Mouse (Mus musculus) hindbrain, embryonic 16.5 days (tissue): ENCODE results near the gene St6gal1. TPM values are rescaled to one million over a fixed set of nuclear protein-coding genes. Genes with fewer than 3 reads are reported as not detected.

Source experiments
- ATAC-seq: fragments of 200-750 bp; cut with Nextera tagmentation; 2 replicates; pipeline ENCODE4 v1.8.0; 2017; ENCODE audit warnings: moderate TSS enrichment, moderate library complexity
- H3K27ac ChIP-seq: fragments of 300-500 bp; sonication (generic); 2 replicates; pipeline ENCODE4 v1.5.1; 2014; ENCODE audit warnings: low read depth, mild to moderate bottlenecking, control low read depth, low read length, moderate library complexity
- H3K27me3 ChIP-seq: fragments of 300-500 bp; sonication (generic); replicated peaks from 2 replicates; pipeline ENCODE4 v1.6.1; 2014; ENCODE audit warnings: low read length; ENCODE audit not compliant: control insufficient read depth, insufficient read depth
- H3K36me3 ChIP-seq: fragments of 300-500 bp; sonication (generic); 2 replicates; pipeline ENCODE4 v1.6.1; 2014; ENCODE audit warnings: mild to moderate bottlenecking, low read length, moderate library complexity, mixed read lengths; ENCODE audit not compliant: control insufficient read depth, insufficient read depth
- H3K4me1 ChIP-seq: fragments of 300-500 bp; sonication (generic); 2 replicates; pipeline ENCODE4 v1.6.1; 2014; ENCODE audit warnings: low read depth, low read length; ENCODE audit not compliant: control insufficient read depth, insufficient read depth
- H3K4me2 ChIP-seq: fragments of 300-500 bp; sonication (generic); 2 replicates; pipeline ENCODE4 v1.6.1; 2014; ENCODE audit warnings: mild to moderate bottlenecking, low read length, control low read depth, moderate library complexity
- H3K4me3 ChIP-seq: fragments of 300-500 bp; sonication (generic); 2 replicates; pipeline ENCODE4 v1.5.1; 2014; ENCODE audit warnings: mild to moderate bottlenecking, low read length, control low read depth, moderate library complexity
- H3K9ac ChIP-seq: fragments of 300-500 bp; sonication (generic); 2 replicates; pipeline ENCODE4 v1.6.1; 2014; ENCODE audit warnings: low read depth, mild to moderate bottlenecking, control low read depth, low read length, moderate library complexity
- H3K9me3 ChIP-seq: fragments of 300-500 bp; sonication (generic); 2 replicates; pipeline ENCODE4 v1.6.1; 2014; ENCODE audit warnings: mild to moderate bottlenecking, low read length, moderate library complexity; ENCODE audit not compliant: control insufficient read depth
- WGBS: fragments of 180-500 bp; shearing (Covaris S2); extraction: QIAGEN DNeasy Blood & Tissue Kit; methylation state at CpG from one replicate; pipeline ENCODE4 v1.1.7; 2014; 5-methylcytosine and 5-hydroxymethylcytosine counted together
- polyA plus RNA-seq: library from polyadenylated mRNA; unstranded; fragments of >200 nt; fragmentation: Nextera tagmentation; extraction: Ambion mirVana; gene quantifications from 2 replicates; pipeline ENCODE4 v1.2.1, GENCODE M21; 2015

Gene St6gal1
- polyA plus RNA-seq, 1 experiment from 2014 or later = 18.4 TPM

- no peak overlapping the region for H3K4me2 ChIP-seq
- no peak overlapping the region for H3K9ac ChIP-seq
- 95% methylated on average over 6 of the region's 6 CpGs for WGBS
- no peaks in the 10 kb centered on the region for H3K36me3 ChIP-seq
- no peak overlapping the region for H3K4me3 ChIP-seq
- H3K27ac ChIP-seq = no peak overlapping the region
- H3K27me3 ChIP-seq = no peaks in the 10 kb centered on the region
- no peaks in the 10 kb centered on the region for H3K4me1 ChIP-seq
- no peak for ATAC-seq
- H3K9me3 ChIP-seq = no peaks in the 10 kb centered on the region
Measured at GRCm38 (mm10) chr16:23294747-23295146, 70.2 kb downstream of the St6gal1 start.

DNA sequence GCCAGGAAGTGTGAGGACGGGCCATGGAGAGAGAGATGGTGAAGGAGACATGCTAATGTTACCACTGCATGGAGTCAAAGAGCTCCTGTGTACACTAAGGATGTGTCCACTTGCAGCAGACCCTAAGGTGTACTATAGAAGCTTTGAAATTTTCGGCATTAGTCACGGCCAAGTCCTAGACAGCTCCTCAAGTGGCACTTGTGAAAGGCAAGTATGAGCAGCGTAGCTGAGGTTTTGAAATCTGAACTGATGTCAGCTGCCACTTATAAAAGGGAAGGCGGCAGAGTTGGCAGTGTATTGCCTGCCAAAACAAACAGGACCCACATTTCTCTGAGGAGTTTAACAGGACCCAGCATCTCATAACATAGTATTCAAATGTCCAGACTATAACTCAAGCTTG is 71.2 kb downstream of the St6gal1 start:
- H3K4me1 ChIP-seq = no peaks in the 10 kb centered on the region
- H3K9me3 ChIP-seq = no peaks in the 10 kb centered on the region
- no peaks in the 10 kb centered on the region for H3K36me3 ChIP-seq
- H3K9ac ChIP-seq = no peak overlapping the region
- H3K4me2 ChIP-seq = no peak overlapping the region
- H3K4me3 ChIP-seq = no peak overlapping the region
- no peak overlapping the region for H3K27ac ChIP-seq
- no peak for ATAC-seq
- no peaks in the 10 kb centered on the region for H3K27me3 ChIP-seq
- WGBS = 92% methylated on average over 5 of the region's 5 CpGs

DNA sequence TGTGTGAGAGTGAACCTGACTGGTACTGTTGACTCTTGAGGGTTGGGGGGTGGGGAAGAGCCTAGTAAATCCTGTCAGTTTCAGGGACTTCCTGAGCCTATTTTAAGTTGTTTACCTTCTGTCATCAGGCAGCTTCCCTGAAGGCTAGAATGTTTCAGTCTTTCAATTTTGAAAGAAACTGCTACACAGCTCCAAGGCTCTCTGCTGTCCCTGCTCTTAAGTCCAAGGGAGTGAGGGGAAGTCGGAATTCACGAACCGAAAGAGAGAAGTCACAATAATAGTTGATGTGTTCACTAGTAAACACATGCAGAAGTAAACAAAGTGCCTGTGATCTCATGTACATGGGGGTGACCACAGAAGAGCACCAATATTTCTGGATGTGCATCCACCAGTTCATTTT is 72.2 kb downstream of the St6gal1 start:
- 91% methylated on average over 3 of the region's 3 CpGs for WGBS
- no peak overlapping the region for H3K4me3 ChIP-seq
- no peaks in the 10 kb centered on the region for H3K36me3 ChIP-seq
- ATAC-seq = no peak
- H3K27me3 ChIP-seq = no peaks in the 10 kb centered on the region
- H3K9me3 ChIP-seq = no peaks in the 10 kb centered on the region
- no peak overlapping the region for H3K9ac ChIP-seq
- no peaks in the 10 kb centered on the region for H3K4me1 ChIP-seq
- H3K4me2 ChIP-seq = no peak overlapping the region
- H3K27ac ChIP-seq = no peak overlapping the region

DNA sequence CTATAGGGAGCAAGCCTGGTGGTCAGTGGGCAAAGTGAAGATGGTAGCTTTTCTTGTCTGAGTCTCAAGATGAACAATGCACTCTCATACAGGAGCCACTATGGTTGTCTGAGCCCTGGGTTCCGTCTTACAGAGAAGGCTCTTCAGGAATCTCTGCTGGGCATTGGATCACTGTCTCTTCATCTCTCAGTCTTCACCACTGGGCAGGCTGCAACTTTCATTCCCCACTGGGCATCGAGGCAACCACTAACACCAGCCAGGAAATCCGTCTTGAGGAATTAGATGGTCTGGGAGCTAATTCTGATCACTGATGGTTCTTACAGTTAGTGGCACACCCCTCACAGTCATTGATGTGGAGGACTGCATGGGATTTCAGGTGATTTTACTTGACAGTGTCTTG is 73.9 kb downstream of the St6gal1 start:
- Histone ChIP-seq H3K36me3 (no peaks in the 10 kb centered on the region), H3K9ac (no peak overlapping the region), H3K27ac (no peak overlapping the region), H3K4me3 (no peak overlapping the region), H3K27me3 (no peaks in the 10 kb centered on the region), H3K4me1 (no peaks in the 10 kb centered on the region), H3K9me3 (no peaks in the 10 kb centered on the region), H3K4me2 (no peak overlapping the region)
- ATAC-seq = no peak
- WGBS = 97% methylated on average over 3 of the region's 3 CpGs

- Histone ChIP-seq H3K27me3 (no peaks in the 10 kb centered on the region), H3K4me3 (no peak overlapping the region), H3K4me1 (no peaks in the 10 kb centered on the region), H3K27ac (no peak overlapping the region), H3K9me3 (no peaks in the 10 kb centered on the region), H3K36me3 (no peaks in the 10 kb centered on the region), H3K9ac (no peak overlapping the region), H3K4me2 (no peak overlapping the region)
- ATAC-seq = no peak
- WGBS = 94% methylated on average over 3 of the region's 3 CpGs
Measured at GRCm38 (mm10) chr16:23298911-23299310, 74.4 kb downstream of the St6gal1 start.

GRCm38 (mm10) chr16:23299904-23300740 is 75.6 kb downstream of the St6gal1 start:
- no peak overlapping the region for H3K4me3 ChIP-seq
- WGBS = 90% methylated on average over 7 of the region's 7 CpGs
- H3K9me3 ChIP-seq = no peaks in the 10 kb centered on the region
- no peak overlapping the region for H3K4me2 ChIP-seq
- H3K36me3 ChIP-seq = no peaks in the 10 kb centered on the region
- no peak for ATAC-seq
- H3K9ac ChIP-seq = no peak overlapping the region
- H3K27me3 ChIP-seq = no peaks in the 10 kb centered on the region
- no peaks in the 10 kb centered on the region for H3K4me1 ChIP-seq
- H3K27ac ChIP-seq = no peak overlapping the region

- no peak overlapping the region for H3K9ac ChIP-seq
- H3K27me3 ChIP-seq = no peaks in the 10 kb centered on the region
- H3K4me1 ChIP-seq = no peaks in the 10 kb centered on the region
- H3K4me3 ChIP-seq = no peak overlapping the region
- WGBS = 88% methylated on average over 7 of the region's 7 CpGs
- H3K4me2 ChIP-seq = no peak overlapping the region
- ATAC-seq = no peak
- no peaks in the 10 kb centered on the region for H3K9me3 ChIP-seq
- no peak overlapping the region for H3K27ac ChIP-seq
- H3K36me3 ChIP-seq = no peaks in the 10 kb centered on the region
Measured at GRCm38 (mm10) chr16:23301762-23302161, 77.2 kb downstream of the St6gal1 start.

- no peaks in the 10 kb centered on the region for H3K27me3 ChIP-seq
- H3K27ac ChIP-seq = no peak overlapping the region
- H3K4me2 ChIP-seq = no peak overlapping the region
- no peaks in the 10 kb centered on the region for H3K9me3 ChIP-seq
- H3K4me1 ChIP-seq = no peaks in the 10 kb centered on the region
- no peak overlapping the region for H3K9ac ChIP-seq
- H3K36me3 ChIP-seq = no peaks in the 10 kb centered on the region
- 51% methylated on average over 10 of the region's 10 CpGs for WGBS
- H3K4me3 ChIP-seq = no peak overlapping the region
- peak; percentile 68 for ATAC-seq
Measured at GRCm38 (mm10) chr16:23305830-23306623, 81.5 kb downstream of the St6gal1 start.

DNA sequence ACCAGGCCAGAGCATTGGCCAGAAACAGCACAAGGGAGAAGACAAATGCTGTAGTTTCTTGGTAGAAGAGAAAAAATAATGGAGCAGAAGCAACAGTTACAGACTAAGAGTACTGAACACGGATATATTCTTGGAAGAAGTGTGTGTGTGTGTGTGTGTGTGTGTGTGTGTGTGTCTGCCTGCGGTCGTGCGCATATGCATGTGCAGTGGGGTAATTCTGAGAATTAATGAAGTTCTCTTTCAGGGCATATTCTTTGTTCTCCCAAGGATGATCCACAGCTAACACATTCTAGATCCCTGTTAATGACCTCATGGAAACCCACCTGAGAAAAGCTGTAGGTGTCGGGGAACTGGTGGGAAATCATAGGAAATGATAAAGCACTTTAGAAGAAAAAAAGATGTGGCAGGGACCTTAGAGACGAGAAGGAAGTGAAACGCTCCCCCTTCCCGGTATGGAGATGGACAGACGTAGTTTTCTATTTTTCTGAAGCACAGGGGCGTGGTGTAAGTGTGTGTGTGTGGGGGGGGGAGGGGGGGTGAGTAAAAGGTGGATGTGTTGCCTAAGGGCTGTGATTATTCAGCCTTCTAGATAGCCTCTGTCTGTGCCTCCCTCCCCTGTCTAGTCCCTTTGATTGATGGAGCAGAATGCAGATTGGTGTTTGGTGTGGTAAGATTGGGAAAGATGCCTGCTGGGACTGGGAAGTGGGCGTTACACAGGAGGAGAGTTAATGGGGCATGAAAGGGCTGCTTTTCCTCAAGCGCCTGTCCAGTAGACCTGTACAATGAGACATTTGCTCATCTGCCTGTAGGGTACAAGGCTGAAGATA is 82.8 kb downstream of the St6gal1 start:
- ATAC-seq = peak; percentile 44
- Histone ChIP-seq H3K27ac (no peak overlapping the region), H3K4me1 (no peaks in the 10 kb centered on the region), H3K4me2 (no peak overlapping the region), H3K27me3 (no peaks in the 10 kb centered on the region), H3K4me3 (no peak overlapping the region), H3K36me3 (no peaks in the 10 kb centered on the region), H3K9ac (no peak overlapping the region), H3K9me3 (no peaks in the 10 kb centered on the region)
- 38% methylated on average over 12 of the region's 12 CpGs for WGBS
